Mouse (Mus musculus): ENCODE measurements at regions not wholly inside any gene's neighbourhood (a gene's known extent, or its start where the extent isn't known, plus 50 kb on each side); places are given as distances from the start of the nearest gene placed in this dataset.

DNA sequence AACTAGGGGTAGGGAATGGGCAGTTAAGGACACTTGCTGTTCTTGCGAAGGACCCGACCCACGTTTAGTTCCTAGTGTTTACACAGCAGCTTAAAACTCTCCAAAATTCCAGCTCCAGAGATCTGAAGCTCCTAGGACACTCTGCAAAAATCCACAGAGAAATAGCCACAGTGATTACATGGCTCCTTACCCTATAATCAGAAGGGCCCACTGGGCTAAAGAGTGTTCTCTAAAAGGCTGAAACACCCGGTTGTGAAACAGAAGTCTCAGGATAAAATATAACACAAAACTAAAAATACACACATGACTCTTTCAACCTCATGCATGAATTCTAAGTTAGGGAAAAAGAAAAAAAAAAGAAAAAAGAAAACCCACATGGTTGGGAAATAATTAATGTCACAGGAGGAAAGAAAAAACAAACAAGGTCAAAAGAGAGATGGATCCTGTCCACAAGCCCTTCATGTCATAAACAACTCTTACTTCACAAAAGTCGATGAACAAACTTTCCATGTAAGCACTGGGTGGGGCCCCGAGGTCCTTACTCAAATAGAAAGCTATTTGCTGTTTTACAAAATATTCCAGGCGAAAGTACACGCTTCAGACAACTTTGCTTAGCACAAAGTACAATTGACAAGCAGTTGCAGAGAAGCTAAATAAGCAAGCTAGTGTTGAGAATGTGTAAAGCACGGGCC, 583.7 kb downstream of the Ebf1 start:
- H3K4me2 ChIP-seq (ENCODE audit: low read depth, low read length, poor library complexity, severe bottlenecking): no peak overlapping the region
- ATAC-seq (ENCODE audit: low FRiP score) (no peak), DNase-seq (ENCODE audit: low spot score) (no peak)
- H3K27ac ChIP-seq (ENCODE audit: low read depth, low read length): no peak overlapping the region
- H3K4me1 ChIP-seq (ENCODE audit: insufficient read depth, low read length): no peaks in the 10 kb centered on the region
- H3K27me3 ChIP-seq (ENCODE audit: insufficient read depth, low read length): no peaks in the 10 kb centered on the region
- no peak for TF ChIP-seq CTCF (IDR thresholded peaks at IDR 0.05)
- 80% methylated on average over 9 of the region's 9 CpGs for WGBS
- H3K9me3 ChIP-seq (ENCODE audit: low read length): no peaks in the 10 kb centered on the region
- no peak overlapping the region for H3K4me3 ChIP-seq (ENCODE audit: low read depth, low read length)
- H3K9ac ChIP-seq (replicated peaks; ENCODE audit: low read length, poor library complexity, severe bottlenecking): no peak overlapping the region
- no peaks in the 10 kb centered on the region for H3K36me3 ChIP-seq (ENCODE audit: insufficient read depth, low read length)

DNA sequence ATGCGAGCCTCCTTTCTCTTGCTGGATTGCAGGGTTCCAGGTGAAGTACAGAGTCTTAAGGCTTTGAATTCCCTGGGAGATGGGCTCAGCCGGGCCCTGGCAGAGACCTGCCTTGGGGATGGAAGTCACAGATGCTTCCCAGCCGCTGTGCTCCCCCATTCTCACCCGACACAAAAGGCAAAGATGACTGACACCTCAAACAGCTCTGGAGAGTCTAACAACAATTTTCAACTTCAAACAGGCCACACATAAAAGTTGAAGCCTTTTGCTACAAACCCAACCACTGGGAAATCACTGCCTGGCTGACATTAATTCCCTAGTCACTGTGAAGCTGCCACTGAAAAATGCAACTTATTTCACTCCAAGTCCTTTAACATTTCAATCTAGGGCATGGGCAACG, 586.3 kb downstream of the Ebf1 start:
- no peaks in the 10 kb centered on the region for H3K9me3 ChIP-seq (ENCODE audit: low read length)
- no peak for TF ChIP-seq CTCF (IDR thresholded peaks at IDR 0.05)
- H3K27ac ChIP-seq (ENCODE audit: low read depth, low read length): no peak overlapping the region
- no peak overlapping the region for H3K4me3 ChIP-seq (ENCODE audit: low read depth, low read length)
- H3K36me3 ChIP-seq (ENCODE audit: insufficient read depth, low read length): no peaks in the 10 kb centered on the region
- DNase-seq (ENCODE audit: low spot score) (no peak), ATAC-seq (ENCODE audit: low FRiP score) (no peak)
- H3K27me3 ChIP-seq (ENCODE audit: insufficient read depth, low read length): no peaks in the 10 kb centered on the region
- 39% methylated on average over 5 of the region's 5 CpGs for WGBS
- H3K9ac ChIP-seq (replicated peaks; ENCODE audit: low read length, poor library complexity, severe bottlenecking): no peak overlapping the region
- H3K4me1 ChIP-seq (ENCODE audit: insufficient read depth, low read length): no peaks in the 10 kb centered on the region
- H3K4me2 ChIP-seq (ENCODE audit: low read depth, low read length, poor library complexity, severe bottlenecking): no peak overlapping the region

- no peak overlapping the region for H3K4me3 ChIP-seq (ENCODE audit: low read depth, low read length)
These were observed 589.8 kb downstream of the Ebf1 start for GRCm38 (mm10) chr11:45206611-45207525.

DNA sequence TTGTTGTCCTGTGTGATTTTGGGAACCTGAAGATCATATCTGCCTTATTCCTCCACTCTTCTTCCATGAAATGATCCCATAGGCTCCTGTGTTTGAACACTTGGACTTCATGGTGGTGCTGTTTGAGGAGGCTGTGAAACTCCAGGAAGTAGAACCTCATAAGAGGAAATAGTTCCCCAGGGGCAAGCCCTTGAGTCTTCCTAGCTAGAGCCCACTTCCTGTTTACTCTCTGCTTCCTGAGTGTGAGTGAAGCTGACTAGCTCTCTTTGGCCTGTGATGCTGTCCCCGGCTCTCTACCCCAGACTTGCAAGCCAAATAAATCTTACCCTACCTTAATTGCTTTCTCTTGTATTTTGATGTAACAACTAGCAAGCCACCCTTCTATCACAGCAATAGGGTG, 597.0 kb downstream of the Ebf1 start:
- Histone ChIP-seq H3K36me3 (ENCODE audit: insufficient read depth, low read length) (no peaks in the 10 kb centered on the region), H3K27me3 (ENCODE audit: insufficient read depth, low read length) (no peaks in the 10 kb centered on the region), H3K4me2 (ENCODE audit: low read depth, low read length, poor library complexity, severe bottlenecking) (no peak overlapping the region), H3K9me3 (ENCODE audit: low read length) (no peaks in the 10 kb centered on the region), H3K9ac (replicated peaks; ENCODE audit: low read length, poor library complexity, severe bottlenecking) (no peak overlapping the region), H3K4me3 (ENCODE audit: low read depth, low read length) (no peak overlapping the region), H3K4me1 (ENCODE audit: insufficient read depth, low read length) (no peaks in the 10 kb centered on the region), H3K27ac (ENCODE audit: low read depth, low read length) (no peak overlapping the region)
- TF ChIP-seq CTCF (IDR thresholded peaks at IDR 0.05): no peak
- DNase-seq (ENCODE audit: low spot score) (no peak), ATAC-seq (ENCODE audit: low FRiP score) (no peak)
- WGBS: 90% methylated on average over 1 of the region's 1 CpGs

More at GRCm38 (mm10) chr11:45206611-45207525, 589.8 kb downstream of the Ebf1 start:
- no peak overlapping the region for H3K4me2 ChIP-seq (ENCODE audit: low read depth, low read length, poor library complexity, severe bottlenecking)
- H3K9ac ChIP-seq (replicated peaks; ENCODE audit: low read length, poor library complexity, severe bottlenecking): no peak overlapping the region
- H3K9me3 ChIP-seq (ENCODE audit: low read length): no peaks in the 10 kb centered on the region
- no peaks in the 10 kb centered on the region for H3K36me3 ChIP-seq (ENCODE audit: insufficient read depth, low read length)
- no peak for TF ChIP-seq CTCF (IDR thresholded peaks at IDR 0.05)
- H3K27me3 ChIP-seq (ENCODE audit: insufficient read depth, low read length): no peaks in the 10 kb centered on the region
- no peaks in the 10 kb centered on the region for H3K4me1 ChIP-seq (ENCODE audit: insufficient read depth, low read length)
- no peak for ATAC-seq (ENCODE audit: low FRiP score)
- H3K27ac ChIP-seq (ENCODE audit: low read depth, low read length): no peak overlapping the region
- WGBS: 88% methylated on average over 8 of the region's 8 CpGs
- no peak for DNase-seq (ENCODE audit: low spot score)

- DNase-seq (ENCODE audit: low spot score) (no peak), ATAC-seq (ENCODE audit: low FRiP score) (no peak)
- no peaks in the 10 kb centered on the region for H3K27me3 ChIP-seq (ENCODE audit: insufficient read depth, low read length)
- H3K4me1 ChIP-seq (ENCODE audit: insufficient read depth, low read length): no peaks in the 10 kb centered on the region
- H3K4me2 ChIP-seq (ENCODE audit: low read depth, low read length, poor library complexity, severe bottlenecking): no peak overlapping the region
- no peaks in the 10 kb centered on the region for H3K9me3 ChIP-seq (ENCODE audit: low read length)
- no peak overlapping the region for H3K4me3 ChIP-seq (ENCODE audit: low read depth, low read length)
- WGBS: 80% methylated on average over 3 of the region's 3 CpGs
- H3K9ac ChIP-seq (replicated peaks; ENCODE audit: low read length, poor library complexity, severe bottlenecking): no peak overlapping the region
- no peaks in the 10 kb centered on the region for H3K36me3 ChIP-seq (ENCODE audit: insufficient read depth, low read length)
- no peak for TF ChIP-seq CTCF (IDR thresholded peaks at IDR 0.05)
- no peak overlapping the region for H3K27ac ChIP-seq (ENCODE audit: low read depth, low read length)
These were observed 599.9 kb downstream of the Ebf1 start for GRCm38 (mm10) chr11:45216942-45217474.

GRCm38 (mm10) chr11:45219239-45219638, 602.1 kb downstream of the Ebf1 start:
- no peaks in the 10 kb centered on the region for H3K36me3 ChIP-seq (ENCODE audit: insufficient read depth, low read length)
- no peak for DNase-seq (ENCODE audit: low spot score)
- WGBS: 88% methylated on average over 4 of the region's 4 CpGs
- H3K4me3 ChIP-seq (ENCODE audit: low read depth, low read length): no peak overlapping the region
- no peak overlapping the region for H3K9ac ChIP-seq (replicated peaks; ENCODE audit: low read length, poor library complexity, severe bottlenecking)
- no peaks in the 10 kb centered on the region for H3K27me3 ChIP-seq (ENCODE audit: insufficient read depth, low read length)
- no peak for ATAC-seq (ENCODE audit: low FRiP score)
- no peaks in the 10 kb centered on the region for H3K9me3 ChIP-seq (ENCODE audit: low read length)
- TF ChIP-seq CTCF (IDR thresholded peaks at IDR 0.05): no peak
- H3K4me2 ChIP-seq (ENCODE audit: low read depth, low read length, poor library complexity, severe bottlenecking): no peak overlapping the region
- no peak overlapping the region for H3K27ac ChIP-seq (ENCODE audit: low read depth, low read length)
- no peaks in the 10 kb centered on the region for H3K4me1 ChIP-seq (ENCODE audit: insufficient read depth, low read length)

All from midbrain, postnatal 0 days (tissue).